Mouse (Mus musculus) cerebellum, adult 9-11 months (tissue): ENCODE results near the gene Ahr.

ENCODE experiments used
- DNase-seq: peaks from one replicate; pipeline ENCODE4 v3.0.0; 2022

Ahr gene

GRCm38 (mm10) chr12:35534754-35535236 lies at the start of gene Ahr:
Gene Ahr (minus strand): TSS chr12:35535038.
- peak; percentile 88 for DNase-seq

DNA sequence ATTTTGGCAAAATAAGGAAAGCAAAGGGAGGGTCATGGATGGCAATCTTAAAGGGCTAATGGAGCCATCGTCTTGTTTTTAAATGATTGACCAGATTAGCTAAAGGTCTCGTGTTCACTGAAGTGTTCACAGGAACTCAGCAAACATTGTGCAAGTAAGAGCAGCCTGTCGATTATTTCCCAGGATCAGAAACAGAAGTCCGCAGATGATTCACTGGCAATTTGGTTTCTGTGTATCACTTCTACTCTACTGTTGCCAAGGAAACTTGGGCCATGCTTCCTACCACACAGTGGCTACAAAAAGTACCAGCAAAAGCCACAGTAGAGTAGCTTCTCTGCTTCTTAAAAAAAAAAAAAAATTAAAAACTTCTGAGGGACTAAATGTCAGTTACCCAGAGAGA lies 44.0 kb upstream of the Ahr start:
- DNase-seq, result no peak

GRCm38 (mm10) chr12:35576107-35576506 lies 41.3 kb upstream of the Ahr start:
- DNase-seq, result no peak

DNA sequence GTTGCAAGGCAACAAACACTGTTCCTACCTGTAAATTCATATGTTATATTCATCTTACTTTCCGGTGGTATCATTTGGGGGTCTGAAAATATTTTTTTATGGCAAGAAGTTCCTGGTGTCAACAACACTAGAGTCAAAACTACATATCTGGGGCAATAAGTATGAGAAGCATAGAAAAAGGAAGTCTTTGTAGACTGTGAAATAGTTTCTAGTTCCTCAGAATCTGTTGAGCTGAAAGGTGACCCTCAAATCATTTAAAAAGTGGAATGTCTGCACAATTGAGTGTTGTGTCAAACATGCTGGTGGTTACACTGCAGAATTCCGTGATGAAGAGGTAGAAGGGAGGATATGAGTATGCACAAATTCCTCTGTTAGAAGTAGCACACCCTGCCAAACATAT lies 38.9 kb upstream of the Ahr start:
- no peak for DNase-seq

GRCm38 (mm10) chr12:35562826-35563225 lies 28.0 kb upstream of the Ahr start:
- DNase-seq, result no peak

- DNase-seq, result no peak
These were observed 24.0 kb upstream of the Ahr start for GRCm38 (mm10) chr12:35558868-35559267.

GRCm38 (mm10) chr12:35555925-35556324 lies 21.1 kb upstream of the Ahr start:
- DNase-seq, result no peak

GRCm38 (mm10) chr12:35554309-35554708 lies 19.5 kb upstream of the Ahr start:
- DNase-seq, result no peak

DNA sequence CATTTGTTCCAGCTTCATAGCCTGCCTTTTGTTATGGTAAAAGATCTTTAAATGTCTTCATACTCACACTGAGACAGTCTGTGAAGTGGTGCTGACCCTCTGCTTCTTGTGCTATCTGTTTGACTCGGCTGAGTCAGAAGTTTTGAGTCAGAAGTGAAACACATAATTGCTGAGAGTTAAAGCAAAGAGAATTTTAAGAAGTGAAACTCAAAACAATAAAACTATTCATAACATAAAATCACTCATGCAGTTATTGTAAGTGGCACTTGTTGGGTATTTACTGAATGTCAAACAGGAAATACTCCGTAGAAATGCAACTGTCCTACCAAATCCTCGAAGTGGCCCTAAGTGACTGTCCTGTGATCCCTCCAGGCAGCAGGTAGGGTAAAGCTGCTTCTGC lies 18.3 kb upstream of the Ahr start:
- DNase-seq, result no peak

- no peak for DNase-seq
These were observed 15.5 kb upstream of the Ahr start for GRCm38 (mm10) chr12:35550299-35550698.

GRCm38 (mm10) chr12:35542836-35543235 lies 8.0 kb upstream of the Ahr start:
- no peak for DNase-seq

DNA sequence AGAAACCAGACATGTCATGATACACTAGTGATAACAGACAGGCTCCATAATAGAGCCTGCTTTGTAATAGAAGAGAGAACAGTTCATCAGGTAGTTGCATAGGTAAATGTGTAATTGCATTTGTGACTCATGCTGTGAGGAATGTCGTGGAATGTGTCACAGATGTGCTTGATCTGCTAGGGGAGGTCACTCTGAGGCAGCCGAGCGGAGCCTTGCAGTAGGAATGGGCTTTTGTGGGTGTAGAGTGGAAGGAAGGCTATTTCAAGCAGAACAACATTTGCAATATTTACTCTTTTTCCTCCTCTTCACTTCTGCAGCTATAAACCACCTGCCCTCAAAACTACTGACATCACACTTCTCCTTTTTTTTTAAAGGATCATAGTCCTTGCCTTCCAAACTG lies 4.0 kb upstream of the Ahr start:
- no peak for DNase-seq

- no peak for DNase-seq
These were observed 604 bp downstream of the Ahr start for GRCm38 (mm10) chr12:35534114-35534753.

- DNase-seq, result no peak
These were observed 1.1 kb downstream of the Ahr start for GRCm38 (mm10) chr12:35533748-35534113.

GRCm38 (mm10) chr12:35533133-35533532 lies 1.7 kb downstream of the Ahr start:
- DNase-seq, result no peak

GRCm38 (mm10) chr12:35532151-35532550 lies 2.7 kb downstream of the Ahr start:
- DNase-seq, result peak; percentile 42

- no peak for DNase-seq
These were observed 4.3 kb downstream of the Ahr start for GRCm38 (mm10) chr12:35530587-35530986.

DNA sequence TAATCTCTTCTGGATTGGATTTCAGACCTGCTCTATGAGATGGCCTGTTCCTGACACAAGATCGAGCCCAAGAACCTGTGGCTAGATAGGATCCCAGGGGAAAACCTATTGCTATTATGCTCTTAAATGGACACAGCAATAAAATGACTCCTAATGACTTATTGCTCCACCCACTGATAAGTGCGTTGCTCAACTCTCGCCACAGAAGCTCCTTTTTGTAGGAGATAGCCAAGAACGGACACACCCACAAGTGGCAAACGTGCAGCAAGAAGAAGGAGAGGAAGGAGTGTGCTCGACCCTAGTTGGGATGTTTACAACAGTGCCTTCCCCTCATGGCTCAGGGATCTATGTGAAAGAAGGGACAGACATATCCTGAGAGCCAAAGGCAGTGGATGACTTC lies 7.4 kb downstream of the Ahr start:
- no peak for DNase-seq

- no peak for DNase-seq
These were observed 12.2 kb downstream of the Ahr start for GRCm38 (mm10) chr12:35522585-35523103.

- no peak for DNase-seq
These were observed 19.2 kb downstream of the Ahr start for GRCm38 (mm10) chr12:35515621-35516020.

GRCm38 (mm10) chr12:35514671-35515070 lies 20.2 kb downstream of the Ahr start:
- DNase-seq, result no peak

GRCm38 (mm10) chr12:35510711-35511110 lies 24.1 kb downstream of the Ahr start:
- no peak for DNase-seq

GRCm38 (mm10) chr12:35506383-35506782 lies 28.5 kb downstream of the Ahr start:
- DNase-seq, result no peak

GRCm38 (mm10) chr12:35504081-35504480 lies 30.8 kb downstream of the Ahr start:
- no peak for DNase-seq

GRCm38 (mm10) chr12:35503586-35503985 lies 31.3 kb downstream of the Ahr start:
- no peak for DNase-seq
